Mouse (Mus musculus): ENCODE data around the gene Nccrp1.
"Not testable (repeated sequence)": the region's sequence is repeated elsewhere in the genome, so short reads cannot be mapped to it uniquely, and the experiment has no call there.

Gene Nccrp1

GRCm38 (mm10) chr7:28522536-28522935, 24.5 kb downstream of the Nccrp1 start, which contains the start of gene Ifnl3:
Gene Ifnl3 (plus strand): TSS chr7:28522836.
- DNase-seq (ENCODE audit: low read depth), result not testable (repeated sequence)

DNA sequence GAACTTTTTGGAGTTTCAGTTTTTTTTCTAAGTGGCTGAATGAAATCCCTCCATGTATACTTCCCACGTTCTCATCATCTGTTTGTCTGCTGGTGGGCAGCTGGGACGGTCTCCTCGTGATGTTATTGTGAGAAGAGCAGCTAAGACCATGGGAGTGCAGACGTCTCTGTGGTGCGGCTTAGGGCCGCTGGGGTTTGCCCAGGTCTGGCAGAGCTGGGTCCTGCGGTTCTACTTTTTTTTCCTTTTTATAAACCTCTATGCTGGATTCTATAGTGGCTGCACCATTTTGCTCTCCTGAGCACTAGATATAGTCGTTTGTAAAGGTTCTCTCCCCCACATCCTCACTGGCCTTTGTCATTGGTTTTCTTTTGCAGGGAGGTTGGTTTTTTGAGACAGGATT, 35.6 kb downstream of the Nccrp1 start:
- DNase-seq (ENCODE audit: low read depth), result no peak

DNA sequence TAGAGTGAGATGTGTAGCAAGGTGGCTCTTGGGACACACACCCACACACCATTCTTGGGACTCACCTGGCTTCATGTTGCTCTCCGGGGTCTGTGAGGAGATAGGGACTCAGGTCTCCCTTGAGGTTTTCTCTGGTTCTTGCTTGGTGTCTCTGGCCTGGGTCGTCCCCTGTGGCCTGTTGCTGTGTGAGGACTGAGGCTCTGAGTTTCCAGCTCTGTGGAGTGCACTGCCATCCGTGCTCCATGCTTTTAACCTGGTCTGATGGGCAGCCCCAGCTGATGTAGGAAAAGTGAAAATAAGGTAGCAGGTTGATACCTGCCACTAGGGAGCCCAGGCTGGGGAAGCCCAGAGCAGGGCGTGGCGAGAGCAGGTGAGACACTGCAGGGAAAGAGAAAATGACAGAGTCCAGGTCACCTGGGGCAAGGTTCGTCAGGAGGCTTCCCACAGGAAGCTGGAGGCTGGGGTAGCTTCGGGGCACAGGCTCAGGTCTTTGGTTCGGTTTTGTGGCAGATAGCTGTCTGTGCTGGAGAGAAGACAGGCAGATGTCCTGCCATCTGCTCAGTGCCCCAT, 36.6 kb downstream of the Nccrp1 start, which contains the start of gene Ifnl2:
Gene Ifnl2, minus strand, starts transcription at position 51 of the 570 bp plus-strand sequence.
- not testable (repeated sequence) for DNase-seq (ENCODE audit: low read depth)

- DNase-seq (ENCODE audit: low read depth), result not testable (repeated sequence)
These were observed 37.9 kb downstream of the Nccrp1 start for GRCm38 (mm10) chr7:28509121-28509520.

- DNase-seq (ENCODE audit: low read depth), result no peak
These were observed 41.5 kb downstream of the Nccrp1 start for GRCm38 (mm10) chr7:28505585-28505984.

DNA sequence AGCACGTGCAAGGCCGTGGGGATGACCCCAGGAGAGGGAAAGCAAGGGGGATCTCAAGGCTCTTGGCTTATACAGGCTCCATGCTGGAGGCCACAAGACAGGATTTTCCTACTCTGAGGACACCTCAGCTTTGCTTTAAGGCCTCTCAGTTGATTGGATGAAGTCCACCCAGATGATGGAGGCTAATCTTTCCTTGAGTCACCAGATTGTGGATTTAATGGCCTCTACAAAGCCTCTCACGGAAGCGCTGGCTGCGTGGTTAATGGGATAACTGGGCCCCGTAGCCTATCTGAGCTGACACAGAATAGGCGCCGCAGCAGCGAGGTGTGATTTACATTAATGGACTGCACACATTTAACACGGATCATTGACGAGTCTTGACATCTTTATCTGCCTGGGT, 51.6 kb downstream of the Nccrp1 start:
- DNase-seq (ENCODE audit: low read depth), result no peak

All from naive thymus-derived CD4-positive, alpha-beta T cell, adult 2 months (primary cell).